Mouse (Mus musculus): ENCODE data around the gene Mical1.

- TF ChIP-seq TCF12 (IDR thresholded peaks at IDR 0.05; ENCODE audit: low read depth, low read length) (no peak), ZKSCAN1 (IDR thresholded peaks at IDR 0.05; ENCODE audit: borderline replicate concordance, low read depth, low read length) (no peak), JUND (conservative IDR thresholded peaks at IDR 0.05; ENCODE audit: low read depth, low read length) (no peak), CTCF (conservative IDR thresholded peaks at IDR 0.05 in 1 of 2, IDR thresholded peaks at IDR 0.05 in 1 of 2; ENCODE audit: low read depth in 2 of 2, low read length in 2 of 2) (no peak), RCOR1 (conservative IDR thresholded peaks at IDR 0.05; ENCODE audit: low read depth, low read length) (no peak), POLR2AphosphoS2 (IDR thresholded peaks at IDR 0.05; ENCODE audit: low read depth, low read length) (no peak), EP300 (IDR thresholded peaks at IDR 0.05; ENCODE audit: low read length) (no peak), CHD2 (IDR thresholded peaks at IDR 0.05; ENCODE audit: low read length) (no peak), POLR2A (IDR thresholded peaks at IDR 0.05; ENCODE audit: low read depth, low read length) (no peak), ZMIZ1 (IDR thresholded peaks at IDR 0.05; ENCODE audit: low read depth, low read length) (no peak), MAX (IDR thresholded peaks at IDR 0.05; ENCODE audit: low read length) (no peak)
Measured at GRCm38 (mm10) chr10:41477278-41478181, 1.4 kb downstream of the Mical1 start.

All from CH12.LX (cell line).